Mouse (Mus musculus) NIH3T3 (cell line): ENCODE measurements at regions not wholly inside any gene's neighbourhood (a gene's known extent, or its start where the extent isn't known, plus 50 kb on each side); places are given as distances from the start of the nearest gene placed in this dataset.
A peak's percentile ranks its signal among the peaks of the same experiment; 100 is the strongest.
"Not testable (repeated sequence)": the region's sequence is repeated elsewhere in the genome, so short reads cannot be mapped to it uniquely, and the experiment has no call there.

ENCODE experiments used
- DNase-seq: peaks from one replicate; pipeline ENCODE4 v3.0.0-alpha.2; 2012; ENCODE audit warnings: low read depth

DNA sequence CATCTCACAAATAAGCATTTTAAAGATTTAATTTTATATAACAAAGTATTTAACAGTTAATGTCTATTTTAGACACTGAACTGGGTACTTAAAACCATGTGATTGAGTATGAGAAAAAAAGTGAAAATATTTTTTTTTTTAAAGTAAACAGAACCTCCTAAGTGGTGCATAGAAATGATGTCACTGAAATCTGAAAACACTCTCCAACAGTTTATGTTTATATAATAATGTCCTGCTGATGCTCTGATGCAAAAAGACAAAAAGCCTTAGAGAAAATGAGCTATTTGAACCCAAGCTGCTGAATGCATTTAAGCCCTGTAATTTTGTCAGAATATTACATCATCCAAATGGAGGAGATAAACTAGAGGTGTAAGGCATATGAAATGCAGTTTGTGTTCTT lies 3447.1 kb downstream of the 9330182O14Rik start:
- DNase-seq = no peak

DNA sequence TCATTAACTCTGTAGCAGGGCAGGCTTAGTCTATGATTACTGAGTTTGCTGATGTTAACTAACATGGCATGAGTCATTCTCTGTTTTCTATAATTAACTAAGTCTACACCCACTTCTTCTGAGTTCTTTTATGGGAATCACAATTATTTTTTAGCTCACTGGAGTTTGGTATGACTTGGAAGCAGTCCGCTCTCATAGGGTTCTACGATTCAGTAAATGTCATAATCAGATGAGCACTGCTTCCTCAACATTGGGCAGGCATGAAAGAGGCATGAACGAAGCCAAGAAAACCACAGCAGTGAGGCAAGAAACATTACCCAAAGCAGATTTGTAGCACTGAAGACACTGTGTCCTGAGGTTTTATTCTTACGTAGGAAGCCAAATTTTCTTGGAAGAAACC lies 3451.6 kb downstream of the 9330182O14Rik start:
- no peak for DNase-seq

- no peak for DNase-seq
These were observed 3453.9 kb downstream of the 9330182O14Rik start for GRCm38 (mm10) chr15:43588021-43588420.

GRCm38 (mm10) chr15:43607700-43608099 lies 3473.5 kb downstream of the 9330182O14Rik start:
- no peak for DNase-seq

GRCm38 (mm10) chr15:43609901-43610300 lies 3475.7 kb downstream of the 9330182O14Rik start:
- peak; percentile 66 for DNase-seq

- peak; percentile 41 for DNase-seq
These were observed 3480.0 kb downstream of the 9330182O14Rik start for GRCm38 (mm10) chr15:43614004-43614661.

GRCm38 (mm10) chr15:43615727-43616126 lies 3481.6 kb downstream of the 9330182O14Rik start:
- peak; percentile 24 for DNase-seq

- DNase-seq = peak; percentile 73
These were observed 3490.3 kb downstream of the 9330182O14Rik start for GRCm38 (mm10) chr15:43624431-43624965.

GRCm38 (mm10) chr15:43625021-43625510 lies 3490.9 kb downstream of the 9330182O14Rik start:
- DNase-seq = peak; percentile 17

GRCm38 (mm10) chr15:43650818-43651500 lies 3516.8 kb downstream of the 9330182O14Rik start:
- DNase-seq = no peak

- DNase-seq = no peak
These were observed 3529.5 kb downstream of the 9330182O14Rik start for GRCm38 (mm10) chr15:43663648-43664047.

- no peak for DNase-seq
These were observed 3544.7 kb downstream of the 9330182O14Rik start for GRCm38 (mm10) chr15:43678844-43679243.

DNA sequence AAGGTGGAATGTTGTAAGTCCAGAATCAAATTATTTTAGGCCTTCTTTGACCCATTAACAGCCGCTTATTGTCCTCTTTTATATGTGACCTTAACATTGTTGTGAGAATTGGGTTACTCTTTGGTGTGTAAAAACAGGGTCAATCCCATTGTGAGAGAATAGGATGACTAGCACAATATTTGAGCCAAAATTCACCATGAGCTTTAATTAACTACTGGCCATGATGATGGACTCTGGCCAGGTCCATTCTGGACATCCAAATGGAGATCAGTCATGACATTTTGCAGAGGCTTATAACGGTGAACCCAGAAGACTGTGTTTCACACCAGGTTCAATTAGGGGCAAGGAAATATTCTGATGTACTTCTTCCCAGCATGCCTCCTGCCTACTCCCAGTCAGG lies 3548.0 kb downstream of the 9330182O14Rik start:
- DNase-seq = no peak

- DNase-seq = not testable (repeated sequence)
These were observed 3557.8 kb downstream of the 9330182O14Rik start for GRCm38 (mm10) chr15:43691998-43692397.

DNA sequence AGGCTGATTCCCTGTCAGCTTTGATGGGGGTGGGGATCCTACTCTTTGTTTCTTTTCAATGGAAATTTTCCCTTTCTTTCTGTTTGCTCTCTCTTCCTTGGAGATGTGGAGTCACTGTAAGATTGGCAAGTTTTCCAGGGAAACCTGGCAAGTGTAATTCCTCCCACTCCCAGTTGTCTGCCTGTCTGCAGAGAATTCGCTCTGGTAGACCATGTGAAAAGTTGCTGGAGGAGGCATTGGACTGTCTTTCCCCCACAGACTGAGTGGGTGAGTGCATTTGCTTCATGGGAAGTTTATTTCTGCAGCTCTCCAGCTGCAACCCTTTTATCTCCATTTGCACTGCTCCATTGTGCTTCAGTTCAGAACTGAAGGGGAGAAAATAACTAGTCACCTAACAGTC lies 3561.3 kb downstream of the 9330182O14Rik start:
- no peak for DNase-seq

DNA sequence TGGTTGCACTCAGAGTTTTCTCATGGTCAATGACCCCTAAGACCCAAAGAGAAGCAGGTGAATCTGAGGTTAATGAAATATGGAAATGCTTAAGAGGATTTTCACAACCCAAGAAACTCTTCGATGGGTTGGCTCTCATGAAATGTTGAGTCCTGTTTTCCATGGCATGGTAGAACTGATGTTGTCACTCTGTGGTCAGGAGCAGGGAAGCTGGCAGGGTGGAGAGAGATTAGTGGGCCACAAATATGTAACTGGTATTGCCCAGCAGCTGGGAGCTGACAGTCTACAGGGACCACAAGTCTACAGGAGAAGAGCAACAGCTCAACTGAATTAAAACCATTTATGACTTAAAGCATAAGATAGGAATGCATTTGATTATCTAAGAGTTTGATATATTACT lies 3582.9 kb downstream of the 9330182O14Rik start:
- no peak for DNase-seq

- no peak for DNase-seq
These were observed 3583.4 kb downstream of the 9330182O14Rik start for GRCm38 (mm10) chr15:43717559-43717958.

- peak; percentile 5 for DNase-seq
These were observed 3586.8 kb downstream of the 9330182O14Rik start for GRCm38 (mm10) chr15:43720916-43721315.

DNA sequence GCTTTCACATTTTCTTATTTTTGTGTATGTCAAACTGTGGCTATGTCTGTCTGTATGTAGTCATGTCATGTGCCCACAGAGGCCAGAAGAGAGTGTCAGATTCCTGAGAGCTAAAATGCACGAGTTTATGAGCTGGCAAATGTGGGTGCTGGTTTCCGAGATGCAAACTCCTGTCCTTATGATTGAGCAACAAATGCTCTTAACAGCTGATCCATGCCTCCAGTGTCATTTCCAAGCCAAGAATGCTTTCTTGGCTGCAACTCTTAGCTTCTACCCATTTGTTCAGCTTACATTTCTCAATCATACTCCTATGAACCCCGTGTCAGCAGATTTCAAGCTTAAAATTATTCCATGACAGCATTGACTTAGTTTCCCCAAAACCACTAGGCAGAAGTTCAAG lies 3601.5 kb downstream of the 9330182O14Rik start:
- peak; percentile 20 for DNase-seq

- peak; percentile 64 for DNase-seq
These were observed 3624.1 kb downstream of the 9330182O14Rik start for GRCm38 (mm10) chr15:43758256-43758655.

GRCm38 (mm10) chr15:43764606-43765005 lies 3630.4 kb downstream of the 9330182O14Rik start:
- DNase-seq = no peak

DNA sequence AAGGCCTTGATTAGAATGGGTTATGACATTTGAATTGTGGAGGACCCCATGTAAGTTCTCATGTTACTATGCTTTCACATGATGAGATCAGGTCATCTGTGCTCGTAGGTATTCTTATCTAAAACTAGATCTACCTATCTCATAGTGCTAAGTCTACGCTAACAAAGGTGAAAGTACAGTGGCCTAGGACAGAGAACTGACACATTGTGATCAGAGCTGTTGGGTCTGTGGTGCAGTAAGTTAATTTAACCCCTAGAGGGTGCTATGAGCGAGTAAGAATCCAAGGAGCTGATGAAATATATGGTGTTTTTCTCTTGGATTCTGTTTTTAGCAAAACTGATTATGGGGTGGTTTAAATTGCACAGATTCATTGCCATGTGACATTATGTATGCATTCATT lies 3638.6 kb downstream of the 9330182O14Rik start:
- DNase-seq = peak; percentile 43

GRCm38 (mm10) chr15:43782126-43782632 lies 3648.0 kb downstream of the 9330182O14Rik start:
- DNase-seq = not testable (repeated sequence)
